Mouse (Mus musculus): ENCODE data around the gene Slc25a27.

The Slc25a27 gene

GRCm38 (mm10) chr17:43666576-43667289 is at the start of gene Slc25a27:
Gene Slc25a27, minus strand, starts transcription at chr17:43667214.
- peak; percentile 84 for DNase-seq (ENCODE audit: low read depth, low spot score)

GRCm38 (mm10) chr17:43716601-43717000 is 49.6 kb upstream of the Slc25a27 start:
- no peak for DNase-seq (ENCODE audit: low read depth, low spot score)

- DNase-seq (ENCODE audit: low read depth, low spot score): no peak
These were observed 47.2 kb upstream of the Slc25a27 start for GRCm38 (mm10) chr17:43714191-43714590.

GRCm38 (mm10) chr17:43711557-43712352 is 44.7 kb upstream of the Slc25a27 start:
- DNase-seq (ENCODE audit: low read depth, low spot score): no peak

- no peak for DNase-seq (ENCODE audit: low read depth, low spot score)
These were observed 40.2 kb upstream of the Slc25a27 start for GRCm38 (mm10) chr17:43707254-43707653.

- DNase-seq (ENCODE audit: low read depth, low spot score): no peak
These were observed 39.7 kb upstream of the Slc25a27 start for GRCm38 (mm10) chr17:43706749-43707148.

- no peak for DNase-seq (ENCODE audit: low read depth, low spot score)
These were observed 37.4 kb upstream of the Slc25a27 start for GRCm38 (mm10) chr17:43704216-43704930.

- DNase-seq (ENCODE audit: low read depth, low spot score): no peak
These were observed 34.0 kb upstream of the Slc25a27 start for GRCm38 (mm10) chr17:43701060-43701459.

- DNase-seq (ENCODE audit: low read depth, low spot score): peak; percentile 76
These were observed 32.1 kb upstream of the Slc25a27 start for GRCm38 (mm10) chr17:43698997-43699649.

- no peak for DNase-seq (ENCODE audit: low read depth, low spot score)
These were observed 22.6 kb upstream of the Slc25a27 start for GRCm38 (mm10) chr17:43689591-43689990.

GRCm38 (mm10) chr17:43684638-43685037 is 17.6 kb upstream of the Slc25a27 start:
- no peak for DNase-seq (ENCODE audit: low read depth, low spot score)

GRCm38 (mm10) chr17:43684086-43684485 is 17.1 kb upstream of the Slc25a27 start:
- DNase-seq (ENCODE audit: low read depth, low spot score): no peak

- DNase-seq (ENCODE audit: low read depth, low spot score): no peak
These were observed 10.3 kb upstream of the Slc25a27 start for GRCm38 (mm10) chr17:43677317-43677716.

GRCm38 (mm10) chr17:43676241-43676640 is 9.2 kb upstream of the Slc25a27 start:
- no peak for DNase-seq (ENCODE audit: low read depth, low spot score)

- DNase-seq (ENCODE audit: low read depth, low spot score): no peak
These were observed 8.2 kb upstream of the Slc25a27 start for GRCm38 (mm10) chr17:43675228-43675627.

GRCm38 (mm10) chr17:43671907-43672306 is 4.9 kb upstream of the Slc25a27 start:
- DNase-seq (ENCODE audit: low read depth, low spot score): no peak

- no peak for DNase-seq (ENCODE audit: low read depth, low spot score)
These were observed 2.2 kb upstream of the Slc25a27 start for GRCm38 (mm10) chr17:43669145-43669695.

GRCm38 (mm10) chr17:43667290-43667843 is 353 bp upstream of the Slc25a27 start, which contains the start of gene Cyp39a1:
Gene Cyp39a1, plus strand, starts transcription at chr17:43667425.
- DNase-seq (ENCODE audit: low read depth, low spot score): no peak

GRCm38 (mm10) chr17:43651314-43652046 is 15.5 kb downstream of the Slc25a27 start:
- no peak for DNase-seq (ENCODE audit: low read depth, low spot score)

Measured in retina, adult 2 months (tissue).